Mouse (Mus musculus): ENCODE data around the gene Myh7. TPM values are rescaled to one million over a fixed set of nuclear protein-coding genes. Genes with fewer than 3 reads are reported as not detected.

Gene Myh7
- polyA plus RNA-seq (2014; fragmentation: Illumina TruSeq; extraction: RNeasy Lipid Tissue Mini Kit (QIAGEN cat#74804); ENCODE audit: low read depth, low replicate concordance) = not detected

GRCm38 (mm10) chr14:54994136-54994868, at the start of gene Myh7:
Gene Myh7 (minus strand): TSS chr14:54994626.

DNA sequence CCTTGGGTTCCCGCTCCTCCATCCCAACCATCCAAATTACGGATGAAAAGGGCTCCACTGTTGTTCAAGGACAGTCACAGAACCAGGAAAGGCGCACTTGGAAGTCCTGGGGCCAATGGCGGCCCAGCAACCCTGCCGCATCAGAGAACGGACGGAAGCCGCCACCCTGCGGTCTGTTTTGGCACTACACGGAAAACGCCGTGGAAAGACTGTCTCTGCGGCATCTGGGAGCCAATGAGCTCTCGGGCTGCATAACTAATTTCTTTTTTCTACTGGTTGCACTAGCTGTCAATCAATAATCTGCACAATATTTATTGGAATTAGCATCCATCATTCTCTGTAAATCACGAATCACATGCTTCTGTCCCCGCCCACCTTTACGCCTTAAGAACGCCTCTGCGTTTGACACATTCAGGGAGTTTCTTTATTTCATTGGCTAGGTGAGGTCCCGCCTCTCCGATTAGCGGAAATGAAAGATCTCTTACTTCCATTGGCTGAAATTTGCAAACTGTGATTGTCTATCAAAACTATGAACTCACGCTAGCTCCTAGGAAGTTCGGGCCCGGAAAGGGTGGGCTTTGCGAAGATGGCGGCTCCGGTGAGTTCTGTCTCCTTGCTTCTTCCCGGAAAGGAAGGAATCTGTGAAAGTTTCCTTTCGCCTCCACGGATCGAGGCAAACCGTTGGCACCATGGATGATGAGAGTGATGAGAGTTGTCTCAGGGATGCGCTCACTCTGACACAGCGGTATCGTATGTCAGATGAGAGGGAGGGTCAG, 20.8 kb upstream of the Myh7 start, which contains the start of gene Ngdn:
Ngdn (plus strand) TSS at position 464 of the 776 bp plus-strand sequence.

GRCm38 (mm10) chr14:54976633-54977032, 17.8 kb downstream of the Myh7 start, which contains the start of gene Gm17428:
Gene Gm17428 (plus strand): TSS chr14:54976933.

DNA sequence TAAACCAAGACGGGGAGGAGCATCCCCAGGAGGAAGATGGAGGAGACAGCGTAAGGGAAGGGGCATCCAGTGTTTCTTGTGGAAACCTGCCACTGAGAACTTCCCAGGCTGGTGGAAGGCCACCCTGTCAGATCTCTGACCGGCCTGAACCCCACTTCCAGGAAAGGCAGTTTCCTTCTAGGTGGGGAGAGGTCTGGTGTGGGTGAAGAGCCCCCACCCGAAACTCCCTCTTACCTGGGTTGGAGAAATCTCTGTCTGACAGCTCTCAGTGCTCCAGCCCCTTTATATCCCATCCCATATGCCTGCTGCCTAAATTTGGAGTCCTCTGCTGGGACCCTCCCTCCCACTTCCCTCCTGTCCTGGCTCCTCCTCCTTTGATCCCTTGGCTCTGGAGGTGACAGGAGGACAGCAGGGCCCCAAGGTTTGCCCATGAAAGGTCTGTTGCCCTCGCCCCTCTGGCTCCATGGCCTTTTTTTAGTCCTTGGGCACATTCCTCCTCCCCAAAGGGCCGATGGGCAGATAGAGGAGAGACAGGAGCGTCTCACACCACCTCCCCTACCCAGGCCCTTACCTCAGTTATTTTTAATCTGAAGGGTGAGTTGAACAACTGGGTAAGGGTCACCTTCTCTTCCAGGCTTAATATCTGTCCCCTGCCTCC, 28.0 kb downstream of the Myh7 start, which contains the start of gene Myh6:
Myh6 (minus strand) TSS at position 608 of the 658 bp plus-strand sequence.

DNA sequence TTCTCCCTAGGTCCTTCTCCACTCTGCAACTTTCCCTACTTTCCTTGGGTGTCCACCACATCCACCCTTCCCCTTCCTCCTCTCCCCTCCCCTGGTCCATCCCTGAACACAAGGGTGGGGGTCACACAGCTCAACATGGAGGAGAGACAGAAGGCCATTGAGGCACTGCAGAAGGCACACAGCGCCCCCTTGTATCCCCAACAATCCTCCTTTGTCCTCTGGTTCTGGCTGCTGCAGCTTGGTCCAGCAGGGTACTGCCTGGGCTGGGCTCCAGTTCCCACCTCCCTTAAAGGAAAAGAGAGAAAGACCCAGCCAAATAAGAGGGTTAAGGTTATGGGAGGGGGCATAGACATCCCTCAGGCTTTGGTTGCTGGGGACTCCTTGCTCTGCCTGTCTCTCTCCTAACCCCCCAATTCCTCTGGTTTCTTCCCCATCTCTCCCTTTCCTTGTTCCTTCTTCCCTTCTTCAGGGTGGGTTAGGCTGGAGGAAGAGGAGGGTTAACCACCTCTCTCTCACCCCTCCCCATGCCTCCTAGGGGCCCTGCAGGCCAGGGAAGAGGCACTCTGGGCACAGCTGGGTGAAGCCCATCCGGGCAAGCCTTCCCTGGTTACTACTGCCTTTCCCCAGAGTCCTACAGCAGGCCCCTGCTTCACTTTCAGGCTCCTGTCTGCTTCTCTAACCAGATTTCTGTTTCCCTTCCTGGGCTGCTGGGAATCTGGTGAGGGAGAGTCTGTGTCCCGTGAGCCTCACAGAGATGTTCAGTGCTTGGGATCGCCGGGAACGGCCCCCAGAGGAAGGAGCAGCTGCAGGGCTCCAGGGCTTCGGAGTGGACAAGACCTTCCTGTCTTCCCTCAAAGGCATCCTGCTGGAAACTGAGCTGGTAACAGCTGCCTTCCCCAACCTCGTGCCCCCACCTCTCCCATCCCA, 58.3 kb downstream of the Myh7 start, which contains the start of gene Cmtm5:
Cmtm5 (plus strand) TSS at position 358 of the 927 bp plus-strand sequence.

DNA sequence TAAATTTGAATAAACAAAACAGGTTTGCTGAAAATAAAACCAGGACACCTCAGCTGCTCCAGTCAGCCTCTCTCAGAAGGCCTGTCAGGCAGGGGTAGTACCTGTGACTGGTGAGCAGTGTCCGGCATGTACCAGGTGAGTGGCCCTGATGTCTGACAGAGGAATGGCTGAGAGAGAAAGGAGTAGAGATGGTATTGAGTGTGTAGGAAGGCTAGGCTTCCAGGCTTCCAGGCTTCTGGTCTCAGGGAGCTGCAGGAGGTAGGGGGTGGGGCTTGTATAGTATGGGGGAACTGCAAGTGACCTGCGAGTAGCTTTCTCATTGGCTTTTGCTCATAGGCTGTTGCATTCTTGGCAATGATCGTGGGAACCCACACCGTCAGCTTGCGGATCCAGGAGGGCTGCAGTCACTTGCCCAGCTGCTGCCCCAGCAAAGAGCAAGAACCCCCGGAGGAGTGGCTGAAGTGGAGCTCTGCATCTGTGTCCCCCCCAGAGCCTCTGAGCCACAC, 61.7 kb downstream of the Myh7 start, which contains the start of gene Il25:
Il25 (plus strand) TSS at position 51 of the 506 bp plus-strand sequence.

DNA sequence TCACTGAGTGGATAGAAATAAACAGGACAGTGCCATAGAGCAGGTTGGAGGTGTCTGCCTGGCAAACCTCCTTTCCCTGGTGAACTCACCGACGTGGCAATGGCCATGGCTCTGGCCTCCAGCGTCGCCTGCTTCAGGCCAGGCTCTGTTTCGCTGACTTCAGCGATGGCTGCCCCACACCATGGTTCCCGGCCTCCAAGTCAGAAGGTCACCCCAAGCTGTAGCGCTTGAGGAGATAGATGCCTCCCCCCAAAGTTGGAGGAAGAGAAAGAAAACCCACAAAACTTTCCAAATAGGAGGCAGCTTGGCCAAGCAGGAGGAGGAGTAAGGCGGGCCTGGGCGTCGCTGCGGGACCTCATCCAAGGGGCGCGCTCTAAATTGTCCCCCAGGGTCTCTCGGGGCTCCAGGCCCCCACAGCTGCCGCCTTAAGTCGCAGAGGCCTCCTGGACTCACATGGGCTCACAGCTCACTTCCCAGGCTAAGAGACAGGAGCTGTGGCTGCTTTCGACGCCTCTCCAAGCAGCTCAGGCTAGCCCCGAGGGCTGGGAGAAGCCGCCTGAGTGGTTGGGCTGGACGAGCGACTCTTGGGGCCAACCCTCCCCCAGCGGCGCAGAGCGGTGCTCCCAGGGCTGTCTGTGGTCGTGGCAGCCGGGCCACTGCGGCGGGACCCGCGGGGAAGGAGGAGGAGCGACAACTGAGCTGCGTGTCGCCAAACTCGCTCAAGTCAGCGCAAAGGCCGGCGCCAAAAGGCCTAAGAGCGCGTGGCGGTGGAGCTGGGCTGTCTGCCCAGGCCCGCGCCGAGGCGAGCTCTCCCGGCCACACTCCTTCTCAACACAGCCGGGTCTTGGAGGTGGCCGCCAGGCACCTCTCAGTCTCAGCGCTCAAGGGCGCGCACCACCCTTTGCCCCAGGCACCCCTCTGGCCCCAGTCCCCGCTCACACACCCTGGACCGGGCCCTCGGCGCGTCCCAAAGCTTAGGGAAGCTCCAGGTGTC, 68.8 kb downstream of the Myh7 start, which contains the start of gene Efs:
Efs (minus strand) TSS at position 778 of the 994 bp plus-strand sequence.

Other genes starting within 250 kb of the Myh7 start
- 8.5 TPM for gene Slc7a8, start 212.7 kb downstream of the Myh7 start, polyA plus RNA-seq (2014; fragmentation: Illumina TruSeq; extraction: RNeasy Lipid Tissue Mini Kit (QIAGEN cat#74804); ENCODE audit: low read depth, low replicate concordance)
- 12.4 TPM for gene Rnf212b, start 180.5 kb downstream of the Myh7 start, polyA plus RNA-seq (2014; fragmentation: Illumina TruSeq; extraction: RNeasy Lipid Tissue Mini Kit (QIAGEN cat#74804); ENCODE audit: low read depth, low replicate concordance)
- 65.4 TPM for gene Homez, start 123.7 kb downstream of the Myh7 start, polyA plus RNA-seq (2014; fragmentation: Illumina TruSeq; extraction: RNeasy Lipid Tissue Mini Kit (QIAGEN cat#74804); ENCODE audit: low read depth, low replicate concordance)
- 3.7 TPM for gene Ppp1r3e, start 117.1 kb downstream of the Myh7 start, polyA plus RNA-seq (2014; fragmentation: Illumina TruSeq; extraction: RNeasy Lipid Tissue Mini Kit (QIAGEN cat#74804); ENCODE audit: low read depth, low replicate concordance)
- gene Bcl2l2, start 111.2 kb downstream of the Myh7 start, polyA plus RNA-seq (2014; fragmentation: Illumina TruSeq; extraction: RNeasy Lipid Tissue Mini Kit (QIAGEN cat#74804); ENCODE audit: low read depth, low replicate concordance) = 9.3 TPM
- not detected for gene Gm20521, start 111.2 kb downstream of the Myh7 start, polyA plus RNA-seq (2014; fragmentation: Illumina TruSeq; extraction: RNeasy Lipid Tissue Mini Kit (QIAGEN cat#74804); ENCODE audit: low read depth, low replicate concordance)
- 155 TPM for gene Pabpn1, start 102.1 kb downstream of the Myh7 start, polyA plus RNA-seq (2014; fragmentation: Illumina TruSeq; extraction: RNeasy Lipid Tissue Mini Kit (QIAGEN cat#74804); ENCODE audit: low read depth, low replicate concordance)
- 0.43 TPM for gene Slc22a17, start 81.5 kb downstream of the Myh7 start, polyA plus RNA-seq (2014; fragmentation: Illumina TruSeq; extraction: RNeasy Lipid Tissue Mini Kit (QIAGEN cat#74804); ENCODE audit: low read depth, low replicate concordance)
- gene Efs, start 68.5 kb downstream of the Myh7 start, polyA plus RNA-seq (2014; fragmentation: Illumina TruSeq; extraction: RNeasy Lipid Tissue Mini Kit (QIAGEN cat#74804); ENCODE audit: low read depth, low replicate concordance) = not detected
- not detected for gene Il25, start 61.9 kb downstream of the Myh7 start, polyA plus RNA-seq (2014; fragmentation: Illumina TruSeq; extraction: RNeasy Lipid Tissue Mini Kit (QIAGEN cat#74804); ENCODE audit: low read depth, low replicate concordance)
- gene Cmtm5, start 58.4 kb downstream of the Myh7 start, polyA plus RNA-seq (2014; fragmentation: Illumina TruSeq; extraction: RNeasy Lipid Tissue Mini Kit (QIAGEN cat#74804); ENCODE audit: low read depth, low replicate concordance) = not detected
- 0.03 TPM for gene Myh6, start 27.7 kb downstream of the Myh7 start, polyA plus RNA-seq (2014; fragmentation: Illumina TruSeq; extraction: RNeasy Lipid Tissue Mini Kit (QIAGEN cat#74804); ENCODE audit: low read depth, low replicate concordance)
- gene Gm17428, start 17.7 kb downstream of the Myh7 start, polyA plus RNA-seq (2014; fragmentation: Illumina TruSeq; extraction: RNeasy Lipid Tissue Mini Kit (QIAGEN cat#74804); ENCODE audit: low read depth, low replicate concordance) = not detected
- gene Ngdn, start 20.8 kb upstream of the Myh7 start, polyA plus RNA-seq (2014; fragmentation: Illumina TruSeq; extraction: RNeasy Lipid Tissue Mini Kit (QIAGEN cat#74804); ENCODE audit: low read depth, low replicate concordance) = 3.7 TPM
- 0.97 TPM for gene Zfhx2, start 97.7 kb upstream of the Myh7 start, polyA plus RNA-seq (2014; fragmentation: Illumina TruSeq; extraction: RNeasy Lipid Tissue Mini Kit (QIAGEN cat#74804); ENCODE audit: low read depth, low replicate concordance)
- 2.9 TPM for gene Thtpa, start 100.2 kb upstream of the Myh7 start, polyA plus RNA-seq (2014; fragmentation: Illumina TruSeq; extraction: RNeasy Lipid Tissue Mini Kit (QIAGEN cat#74804); ENCODE audit: low read depth, low replicate concordance)
- 0.48 TPM for gene Ap1g2, start 112.0 kb upstream of the Myh7 start, polyA plus RNA-seq (2014; fragmentation: Illumina TruSeq; extraction: RNeasy Lipid Tissue Mini Kit (QIAGEN cat#74804); ENCODE audit: low read depth, low replicate concordance)
- gene Jph4, start 122.3 kb upstream of the Myh7 start, polyA plus RNA-seq (2014; fragmentation: Illumina TruSeq; extraction: RNeasy Lipid Tissue Mini Kit (QIAGEN cat#74804); ENCODE audit: low read depth, low replicate concordance) = 2.7 TPM
- 0.28 TPM for gene Dhrs2, start 227.4 kb upstream of the Myh7 start, polyA plus RNA-seq (2014; fragmentation: Illumina TruSeq; extraction: RNeasy Lipid Tissue Mini Kit (QIAGEN cat#74804); ENCODE audit: low read depth, low replicate concordance)

Data from testis, adult 10 weeks (tissue).